Mouse (Mus musculus): Measurements from ENCODE around the gene Hint1.
"Not testable (repeated sequence)": the region's sequence is repeated elsewhere in the genome, so short reads cannot be mapped to it uniquely, and the experiment has no call there.

Hint1 gene

DNA sequence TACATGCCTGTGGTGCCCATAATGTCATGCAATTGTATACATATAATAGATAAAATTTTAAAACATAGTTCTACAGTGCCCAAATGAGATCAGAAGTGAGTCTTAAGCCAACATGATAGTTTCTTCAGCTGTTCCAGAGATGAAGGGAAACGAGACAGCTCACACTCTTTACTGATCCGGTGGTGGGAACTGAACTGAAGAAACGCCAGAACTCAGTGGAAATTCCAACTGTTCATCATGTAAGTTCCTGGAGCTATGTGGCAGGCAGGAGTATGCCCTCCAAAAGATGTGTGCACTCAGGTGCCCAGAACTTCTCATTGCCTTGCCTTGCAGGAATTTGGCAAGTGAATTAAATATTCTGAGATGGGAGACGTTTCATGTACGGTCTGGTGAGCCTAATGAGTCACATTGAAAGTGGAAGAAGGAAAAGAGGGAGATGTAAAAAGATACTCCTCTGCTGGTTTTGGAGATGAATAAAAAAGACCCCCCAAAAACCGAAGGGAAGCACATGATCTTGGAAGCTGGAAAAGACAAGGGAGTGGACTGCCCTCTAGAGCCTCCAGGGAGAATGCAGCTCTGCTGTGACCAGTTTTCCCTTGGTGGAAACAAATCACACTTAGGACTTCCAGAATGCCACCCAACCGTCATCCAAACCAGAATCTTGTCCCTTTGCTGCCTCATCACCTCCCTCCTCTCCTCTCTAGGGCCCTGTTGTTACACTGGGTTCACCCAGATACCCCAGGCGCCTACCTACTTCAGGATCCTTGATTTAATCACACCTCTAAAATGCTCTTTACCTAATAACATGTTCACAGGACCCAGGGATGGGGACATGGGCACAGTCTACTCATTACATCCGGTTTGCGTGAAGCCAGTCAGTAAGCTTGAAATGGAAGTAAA, 3.3 kb upstream of the Hint1 start:
- peak; percentile 60 to 73 for DNase-seq

DNA sequence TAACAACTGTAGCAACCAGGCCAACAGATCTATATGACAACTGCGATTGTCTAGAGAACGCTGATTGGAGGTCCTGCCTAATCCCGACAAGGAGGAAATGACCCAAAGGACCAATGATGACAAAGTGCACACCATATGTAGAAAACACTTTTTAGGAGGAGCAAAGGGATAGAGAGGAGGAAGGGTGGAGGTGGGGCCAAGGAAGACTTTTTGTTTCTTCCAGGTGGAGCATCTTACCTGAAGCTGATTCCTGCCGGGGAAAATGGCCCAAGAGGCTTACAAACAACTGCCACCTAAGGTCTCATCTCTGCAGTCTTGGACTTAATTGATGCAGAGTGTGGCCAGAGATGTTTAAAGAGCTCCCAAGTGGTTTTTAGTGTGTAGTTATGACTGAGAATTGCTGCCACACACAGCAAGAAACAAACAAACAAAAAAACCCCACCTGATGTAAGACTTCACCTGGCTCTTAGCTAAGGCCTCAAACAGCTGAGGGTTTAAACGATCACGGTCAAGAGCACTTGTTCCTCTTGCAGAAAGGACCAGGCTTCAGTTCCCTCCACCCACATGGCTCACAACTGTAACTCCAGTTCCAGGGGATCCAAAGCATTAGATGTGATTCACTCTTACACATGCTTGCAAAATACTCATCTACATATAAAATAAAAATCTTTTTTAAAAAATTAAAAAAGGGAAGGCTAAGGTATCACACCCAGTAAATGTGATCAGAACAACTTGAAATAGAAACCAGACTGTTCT, 675 bp upstream of the Hint1 start:
- DNase-seq = no peak

DNA sequence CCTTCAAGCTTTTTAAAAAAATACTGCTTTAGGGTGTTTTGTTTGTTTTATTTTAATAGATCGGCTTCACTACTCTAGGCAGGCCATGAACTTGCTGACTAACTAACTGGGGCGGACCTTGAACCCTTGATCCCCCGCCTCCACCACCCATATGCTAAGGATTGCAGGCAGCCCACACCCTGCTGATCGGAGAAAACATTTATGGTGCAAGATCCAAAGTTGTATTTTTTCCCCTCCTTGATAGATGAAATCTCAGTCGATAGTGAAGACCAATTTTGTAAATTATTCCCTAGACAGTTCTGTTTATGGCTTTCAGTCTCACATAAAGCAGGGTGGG, 834 bp downstream of the Hint1 start:
- no peak for DNase-seq

DNA sequence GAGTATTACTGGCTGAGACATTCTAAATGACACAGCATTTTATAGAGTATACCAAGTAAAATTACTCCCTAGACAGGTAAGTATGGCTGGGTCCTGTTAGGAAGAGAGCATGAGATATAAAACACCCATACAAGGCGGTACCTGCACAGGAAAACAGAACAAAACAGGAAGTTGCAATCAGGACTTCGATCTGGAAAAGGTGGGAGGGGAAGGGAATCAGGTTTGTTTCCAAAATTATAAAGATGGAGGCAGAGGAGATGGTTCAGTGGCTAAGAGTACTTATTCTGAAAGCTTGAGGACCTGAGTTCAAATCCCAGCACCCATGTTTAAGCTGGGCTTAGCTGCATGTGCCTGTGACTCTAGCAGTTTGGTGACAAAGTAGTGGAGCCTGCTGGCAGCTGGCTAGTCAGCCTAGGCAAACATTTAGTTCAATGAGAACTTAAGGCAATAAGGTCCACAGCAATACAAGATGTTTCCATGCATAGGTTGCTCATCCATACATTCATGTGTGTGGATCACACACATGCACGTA, 1.8 kb downstream of the Hint1 start:
- no peak for DNase-seq

DNA sequence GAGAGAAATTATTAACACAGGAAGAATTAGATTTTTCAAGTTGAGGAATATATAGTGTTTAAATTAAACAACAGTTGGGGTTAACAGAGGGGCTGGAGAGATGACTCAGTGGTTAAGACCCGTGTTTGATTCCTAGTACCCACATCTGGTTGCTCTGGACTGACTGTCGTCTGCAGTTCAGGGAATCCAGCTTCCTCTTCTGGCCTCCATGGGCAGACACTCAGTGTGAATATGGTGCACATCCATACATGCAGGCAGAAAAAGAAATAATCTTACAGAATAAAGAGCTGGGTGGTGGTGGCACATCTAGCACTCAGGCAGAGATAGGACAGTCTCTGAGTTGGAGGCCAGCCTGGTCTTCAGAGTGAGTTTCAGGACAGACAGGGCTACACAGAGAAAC, 2.3 kb downstream of the Hint1 start:
- no peak for DNase-seq

DNA sequence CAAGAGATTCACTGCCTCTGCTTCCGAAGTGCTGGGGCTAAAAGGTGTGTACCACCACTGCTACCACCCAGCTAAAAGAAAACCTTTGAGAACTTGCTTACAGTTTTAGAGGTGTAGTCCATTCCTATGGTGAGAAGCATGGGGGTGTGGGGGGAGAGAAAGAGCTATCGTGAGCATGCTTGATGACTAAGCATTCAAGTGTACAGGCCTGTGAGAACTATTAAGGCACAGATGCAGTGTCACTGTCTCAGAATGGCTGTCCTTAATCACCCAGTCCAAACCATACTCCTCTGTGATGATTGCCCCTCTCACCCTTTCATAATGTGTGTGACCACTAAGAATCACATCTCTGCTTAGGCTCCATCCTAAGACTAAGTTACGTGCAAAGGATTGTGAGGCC, 3.1 kb downstream of the Hint1 start:
- no peak for DNase-seq

- DNase-seq = no peak
Observed at GRCm38 (mm10) chr11:54871831-54872537, 5.8 kb downstream of the Hint1 start.

DNA sequence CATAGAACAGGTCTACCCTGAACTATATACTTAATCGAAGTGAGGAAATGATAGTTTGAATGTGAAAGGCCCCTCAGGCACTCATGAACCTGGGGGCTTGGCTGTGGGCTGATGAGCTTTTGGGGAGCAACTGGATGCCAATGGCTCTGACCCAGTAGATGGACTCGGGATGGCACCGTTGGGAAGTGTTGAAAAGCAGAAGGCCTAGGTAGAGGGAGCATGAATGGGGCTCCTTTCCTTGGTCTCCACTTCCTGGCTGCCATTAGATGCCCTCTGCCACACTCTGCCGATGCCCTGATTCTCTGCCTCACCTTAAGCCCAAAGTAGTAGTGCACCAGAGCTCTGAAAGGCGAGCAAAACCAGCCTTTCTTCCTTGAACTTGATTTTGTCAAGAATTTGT, 9.8 kb downstream of the Hint1 start:
- DNase-seq = no peak

DNA sequence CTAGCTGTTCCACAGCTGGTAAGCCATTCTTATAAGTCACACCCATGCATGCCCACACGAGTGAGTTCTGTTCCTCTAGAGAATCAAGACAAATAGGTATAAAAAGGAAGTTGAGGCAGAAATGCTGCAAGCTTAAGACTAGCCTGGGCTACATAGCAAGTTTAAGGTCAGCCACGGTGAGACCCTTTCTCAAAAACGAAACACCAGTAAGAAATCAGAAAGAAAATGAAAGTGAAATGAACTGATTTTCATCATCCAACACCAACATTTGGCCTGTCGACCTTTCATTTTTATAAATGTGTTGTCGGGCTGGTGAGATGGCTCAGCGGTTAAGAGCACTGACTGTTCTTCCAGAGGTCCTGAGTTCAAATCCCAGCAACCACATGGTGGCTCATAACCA, 12.7 kb downstream of the Hint1 start:
- DNase-seq = no peak

DNA sequence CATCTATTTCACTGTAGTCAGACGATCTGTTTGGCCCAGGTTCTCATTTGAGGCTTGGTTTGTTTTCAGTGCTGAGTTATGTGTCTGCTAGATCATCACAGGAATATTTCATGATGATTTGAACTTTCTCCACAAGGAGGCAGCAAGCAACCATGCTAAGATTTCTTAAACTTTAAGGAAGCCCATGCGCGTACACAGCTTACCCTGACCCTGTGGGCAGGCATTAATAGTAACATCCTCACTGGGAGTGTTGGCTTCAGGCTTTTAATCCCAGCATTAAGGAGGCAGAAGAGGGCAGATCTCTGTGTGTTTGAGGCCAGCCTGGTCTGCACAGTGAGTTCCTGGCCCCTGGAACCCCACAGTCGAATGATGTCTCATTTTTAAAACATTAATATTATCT, 13.3 kb downstream of the Hint1 start:
- DNase-seq = peak in 1 of 2 experiments; percentile 43

- DNase-seq = no peak
Observed at GRCm38 (mm10) chr11:54879922-54880321, 13.7 kb downstream of the Hint1 start.

- DNase-seq = no peak
Observed at GRCm38 (mm10) chr11:54881051-54881474, 14.9 kb downstream of the Hint1 start.

- no peak for DNase-seq
Observed at GRCm38 (mm10) chr11:54882671-54883070, 16.5 kb downstream of the Hint1 start.

- DNase-seq = no peak
Observed at GRCm38 (mm10) chr11:54884197-54884828, 18.1 kb downstream of the Hint1 start.

GRCm38 (mm10) chr11:54884937-54885336, 18.8 kb downstream of the Hint1 start:
- DNase-seq = no peak

GRCm38 (mm10) chr11:54885406-54885805, 19.2 kb downstream of the Hint1 start:
- no peak for DNase-seq

DNA sequence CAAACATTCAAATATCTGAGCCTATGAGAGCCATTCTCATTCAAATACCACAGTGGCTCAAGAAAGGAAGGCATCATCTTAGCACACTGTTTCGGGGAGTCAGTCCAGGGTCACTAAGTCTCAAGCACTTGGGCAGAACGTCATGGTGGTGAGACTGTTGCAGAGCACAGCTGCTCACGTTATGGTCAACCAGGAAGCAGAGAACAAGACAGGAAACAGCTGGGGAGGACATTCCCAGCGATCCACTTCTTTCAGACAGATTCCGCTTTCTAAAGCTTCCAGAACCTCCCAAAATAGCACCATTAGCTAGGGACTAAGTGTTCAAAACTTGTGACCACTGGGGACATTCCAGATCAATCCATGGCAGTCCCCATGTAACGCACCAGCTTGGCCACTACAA, 21.7 kb downstream of the Hint1 start:
- DNase-seq = no peak

- no peak for DNase-seq
Observed at GRCm38 (mm10) chr11:54891341-54891740, 25.2 kb downstream of the Hint1 start.

GRCm38 (mm10) chr11:54892091-54892490, 25.9 kb downstream of the Hint1 start:
- DNase-seq = no peak

GRCm38 (mm10) chr11:54894589-54894988, 28.4 kb downstream of the Hint1 start:
- no peak for DNase-seq

- DNase-seq = not testable (repeated sequence)
Observed at GRCm38 (mm10) chr11:54896646-54897045, 30.5 kb downstream of the Hint1 start.

DNA sequence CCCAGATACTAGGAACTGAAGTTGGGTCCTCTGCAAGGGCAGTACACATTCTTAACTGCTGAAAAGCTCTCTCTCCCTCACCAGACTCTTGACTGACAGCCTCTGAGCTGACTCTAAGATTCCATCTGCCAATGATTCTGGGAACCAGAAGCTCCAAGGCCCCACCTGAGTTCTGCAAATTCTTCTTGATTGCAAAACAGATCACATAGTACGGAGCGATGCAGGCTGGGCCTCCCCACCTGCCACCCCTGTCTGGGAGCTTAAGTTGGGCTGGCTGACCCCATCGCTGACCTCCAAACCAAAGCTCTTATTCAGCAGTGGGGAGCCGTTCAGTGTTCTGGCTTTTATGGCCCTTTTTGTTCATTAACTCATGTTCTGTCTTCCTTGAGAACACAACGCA, 31.3 kb downstream of the Hint1 start:
- no peak for DNase-seq

DNA sequence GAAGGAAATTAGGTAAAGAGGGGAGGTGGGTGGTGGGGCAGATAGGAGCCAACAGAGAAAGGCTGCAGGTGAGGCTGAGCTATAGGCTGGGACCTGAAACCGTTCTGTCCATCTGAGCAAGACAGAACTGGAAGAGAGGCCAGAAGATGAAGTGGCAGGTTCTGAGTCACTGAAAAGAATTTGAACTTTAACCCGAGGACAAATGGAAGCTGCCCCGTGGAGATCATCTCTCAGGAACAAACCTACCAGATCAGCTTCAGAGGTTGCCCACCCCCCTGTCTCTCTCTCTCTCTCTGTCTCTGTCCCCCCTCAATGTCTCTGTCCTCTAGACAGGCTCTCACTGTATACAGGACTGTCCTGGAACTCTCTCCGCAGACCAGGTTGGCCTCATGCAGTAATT, 33.5 kb downstream of the Hint1 start:
- DNase-seq = no peak

Measured in cerebellum, postnatal 36 days (tissue).